Mouse (Mus musculus) left cerebral cortex, adult 2 months (tissue): ENCODE measurements around the gene Fam71e1. TPM values are rescaled to one million over a fixed set of nuclear protein-coding genes. Genes with fewer than 3 reads are reported as not detected.
A peak's percentile ranks its signal among the peaks of the same experiment; 100 is the strongest.

ENCODE experiments used
- DNase-seq, 2 experiments: peaks; one replicate each; pipeline ENCODE4 v3.0.0; 2021 to 2022; ENCODE audit warnings: low spot score in 2 of 2, mixed read lengths in 1 of 2; ENCODE audit errors: extremely low spot score in 1 of 2
- H3K27ac ChIP-seq: fragments of 200-600 bp; 2 replicates; pipeline ENCODE4 v1.8.1; 2022
- H3K4me3 ChIP-seq: fragments of 200-600 bp; 2 replicates; pipeline ENCODE4 v1.8.1; 2022
- CTCF ChIP-seq: fragments of 200-600 bp; IDR thresholded peaks from 2 replicates; pipeline ENCODE4 v1.8.1; 2022; ENCODE audit warnings: antibody characterized with exemption, mild to moderate bottlenecking, moderate library complexity
- intact Hi-C: fragments of 180-260 bp; cut with DNase I; formaldehyde crosslinking; loops from one replicate; pipeline ENCODE4 v1.15.1; 2025
- total RNA-seq, 2 experiments: library from RNA; stranded (reverse); gene quantifications; 2 replicates each; pipeline ENCODE4 v1.2.3; 2021

Fam71e1 gene
- total RNA-seq, 2 experiments from 2014 or later, result 15.5 to 21.0 TPM

- no peak for DNase-seq
- Histone ChIP-seq H3K27ac (no peak overlapping the region), H3K4me3 (no peak overlapping the region)
- no peak for TF ChIP-seq CTCF
- intact Hi-C loops, result no loop called here
These were observed 36.8 kb downstream of the Fam71e1 start for GRCm38 (mm10) chr7:44532918-44533745.

GRCm38 (mm10) chr7:44533746-44534045 lies 37.3 kb downstream of the Fam71e1 start:
- TF ChIP-seq CTCF, result no peak
- Histone ChIP-seq H3K4me3 (no peak overlapping the region), H3K27ac (no peak overlapping the region)
- DNase-seq, result no peak
- intact Hi-C loops, result no loop called here

GRCm38 (mm10) chr7:44534242-44534641 lies 37.9 kb downstream of the Fam71e1 start:
- no peak overlapping the region for H3K27ac ChIP-seq
- no peak overlapping the region for H3K4me3 ChIP-seq
- TF ChIP-seq CTCF, result no peak
- no peak for DNase-seq
- intact Hi-C loops, result no loop called here

- Histone ChIP-seq H3K27ac (no peak overlapping the region), H3K4me3 (no peak overlapping the region)
- no peak; the same call in 1 of the 2 replicates for TF ChIP-seq CTCF
- intact Hi-C loops, result no loop called here
- DNase-seq, result no peak
These were observed 38.5 kb downstream of the Fam71e1 start for GRCm38 (mm10) chr7:44534656-44535441.

- H3K4me3 ChIP-seq, result no peak overlapping the region
- no peak for DNase-seq
- peak overlapping the region; percentile 45 for H3K27ac ChIP-seq
- intact Hi-C loops, result no loop called here
- no peak for TF ChIP-seq CTCF
These were observed 39.5 kb downstream of the Fam71e1 start for GRCm38 (mm10) chr7:44535657-44536589.

- H3K4me3 ChIP-seq, result no peak overlapping the region
- peak overlapping the region; percentile 45 for H3K27ac ChIP-seq
- TF ChIP-seq CTCF, result no peak
- intact Hi-C loops, result no loop called here
- peak; percentile 40 to 63 for DNase-seq
These were observed 40.2 kb downstream of the Fam71e1 start for GRCm38 (mm10) chr7:44536590-44536968.

GRCm38 (mm10) chr7:44537009-44537408 lies 40.6 kb downstream of the Fam71e1 start:
- no peak for TF ChIP-seq CTCF
- Histone ChIP-seq H3K4me3 (no peak overlapping the region), H3K27ac (peak overlapping the region; percentile 45; the same call in 1 of the 2 replicates)
- intact Hi-C loops, result no loop called here
- no peak for DNase-seq

- no peak for DNase-seq
- Histone ChIP-seq H3K4me3 (no peak overlapping the region), H3K27ac (no peak overlapping the region)
- no peak for TF ChIP-seq CTCF
- intact Hi-C loops, result no loop called here
These were observed 41.1 kb downstream of the Fam71e1 start for GRCm38 (mm10) chr7:44537496-44537895.

- intact Hi-C loops, result no loop called here
- no peak for TF ChIP-seq CTCF
- DNase-seq, result no peak
- H3K4me3 ChIP-seq, result no peak overlapping the region
- no peak overlapping the region for H3K27ac ChIP-seq
These were observed 42.6 kb downstream of the Fam71e1 start for GRCm38 (mm10) chr7:44538756-44539624.

- DNase-seq, result no peak
- Histone ChIP-seq H3K27ac (no peak overlapping the region), H3K4me3 (no peak overlapping the region)
- no peak for TF ChIP-seq CTCF
- intact Hi-C loops, result no loop called here
These were observed 46.2 kb downstream of the Fam71e1 start for GRCm38 (mm10) chr7:44542555-44542954.

- H3K4me3 ChIP-seq, result no peak overlapping the region
- no peak for DNase-seq
- intact Hi-C loops, result no loop called here
- H3K27ac ChIP-seq, result no peak overlapping the region
- TF ChIP-seq CTCF, result no peak
These were observed 46.7 kb downstream of the Fam71e1 start for GRCm38 (mm10) chr7:44543071-44543470.
